Mouse (Mus musculus) intestine, embryonic 15.5 days (tissue): ENCODE data around the gene Braf. TPM values are rescaled to one million over a fixed set of nuclear protein-coding genes. Genes with fewer than 3 reads are reported as not detected.

ENCODE experiments used
- polyA plus RNA-seq: library from polyadenylated mRNA; unstranded; fragments of >200 nt; fragmentation: Nextera tagmentation; extraction: Ambion mirVana; gene quantifications from 2 replicates; pipeline ENCODE4 v1.2.1, GENCODE M21; 2015

Braf gene
- polyA plus RNA-seq, 1 experiment from 2014 or later = 12.0 TPM

Other genes starting within 250 kb of the Braf start
- gene Dennd2a, start 167.6 kb downstream of the Braf start, polyA plus RNA-seq = 11.7 and 12.3 TPM in 2 replicates
- 28.0 and 29.1 TPM in 2 replicates for gene Adck2, start 151.6 kb downstream of the Braf start, polyA plus RNA-seq
- 1.1 and 1.2 TPM in 2 replicates for gene Gm42420, start 139.7 kb downstream of the Braf start, polyA plus RNA-seq
- 378 and 432 TPM in 2 replicates for gene Ndufb2, start 132.9 kb downstream of the Braf start, polyA plus RNA-seq
- gene Mrps33, start 85.5 kb upstream of the Braf start, polyA plus RNA-seq = 175 and 192 TPM in 2 replicates
- 0.68 and 1.4 TPM in 2 replicates for gene Tmem178b, start 147.8 kb upstream of the Braf start, polyA plus RNA-seq